Mouse (Mus musculus) liver, embryonic 11.5 days (tissue): ENCODE results near the gene Amh. TPM values are rescaled to one million over a fixed set of nuclear protein-coding genes. Genes with fewer than 3 reads are reported as not detected.

Experiments
- ATAC-seq: fragments of 200-750 bp; cut with Nextera tagmentation; replicated peaks from 2 replicates; pipeline ENCODE4 v1.8.0; 2017; ENCODE audit warnings: moderate number of reproducible peaks, mild to moderate bottlenecking, moderate TSS enrichment, moderate library complexity; ENCODE audit not compliant: low FRiP score
- DNase-seq: peaks from one replicate; pipeline ENCODE4 v3.0.0-alpha.2; 2017; ENCODE audit warnings: low spot score
- H3K27ac ChIP-seq: fragments of 300-500 bp; sonication (generic); 2 replicates; pipeline ENCODE4 v1.5.1; 2014; ENCODE audit warnings: mild to moderate bottlenecking, low read depth, low read length, control low read depth
- H3K27me3 ChIP-seq: fragments of 300-500 bp; sonication (generic); replicated peaks from 2 replicates; pipeline ENCODE4 v1.6.1; 2014; ENCODE audit warnings: low read length, mixed read lengths; ENCODE audit not compliant: control insufficient read depth, insufficient read depth
- H3K36me3 ChIP-seq: fragments of 300-500 bp; sonication (generic); 2 replicates; pipeline ENCODE4 v1.6.1; 2014; ENCODE audit warnings: mild to moderate bottlenecking, low read length, moderate library complexity, mixed read lengths; ENCODE audit not compliant: control insufficient read depth, insufficient read depth
- H3K4me1 ChIP-seq: fragments of 300-500 bp; sonication (generic); replicated peaks from 2 replicates; pipeline ENCODE4 v1.6.1; 2014; ENCODE audit warnings: low read length, mixed read lengths; ENCODE audit not compliant: control insufficient read depth, insufficient read depth
- H3K4me2 ChIP-seq: fragments of 300-500 bp; sonication (generic); 2 replicates; pipeline ENCODE4 v1.6.1; 2014; ENCODE audit warnings: mild to moderate bottlenecking, control low read depth, moderate library complexity
- H3K4me3 ChIP-seq: fragments of 300-500 bp; sonication (generic); 2 replicates; pipeline ENCODE4 v1.5.1; 2014; ENCODE audit warnings: low read depth, low read length, control low read depth
- H3K9ac ChIP-seq: fragments of 300-500 bp; sonication (generic); 2 replicates; pipeline ENCODE4 v1.6.1; 2014; ENCODE audit warnings: low read depth, low read length, control low read depth
- H3K9me3 ChIP-seq: fragments of 300-500 bp; sonication (generic); 2 replicates; pipeline ENCODE4 v1.6.1; 2016; ENCODE audit warnings: low read length, inconsistent platforms, mixed read lengths; ENCODE audit not compliant: control insufficient read depth
- WGBS: fragments of 180-500 bp; shearing (Covaris S2); extraction: QIAGEN DNeasy Blood & Tissue Kit; methylation state at CpG from one replicate; pipeline ENCODE4 v1.1.7; 2014; 5-methylcytosine and 5-hydroxymethylcytosine counted together
- polyA plus RNA-seq: library from polyadenylated mRNA; unstranded; fragments of >200 nt; fragmentation: Nextera tagmentation; extraction: Ambion mirVana; gene quantifications from 2 replicates; pipeline ENCODE4 v1.2.1, GENCODE M21; 2014

Gene Amh
- polyA plus RNA-seq, 1 experiment from 2014 or later: not detected

DNA sequence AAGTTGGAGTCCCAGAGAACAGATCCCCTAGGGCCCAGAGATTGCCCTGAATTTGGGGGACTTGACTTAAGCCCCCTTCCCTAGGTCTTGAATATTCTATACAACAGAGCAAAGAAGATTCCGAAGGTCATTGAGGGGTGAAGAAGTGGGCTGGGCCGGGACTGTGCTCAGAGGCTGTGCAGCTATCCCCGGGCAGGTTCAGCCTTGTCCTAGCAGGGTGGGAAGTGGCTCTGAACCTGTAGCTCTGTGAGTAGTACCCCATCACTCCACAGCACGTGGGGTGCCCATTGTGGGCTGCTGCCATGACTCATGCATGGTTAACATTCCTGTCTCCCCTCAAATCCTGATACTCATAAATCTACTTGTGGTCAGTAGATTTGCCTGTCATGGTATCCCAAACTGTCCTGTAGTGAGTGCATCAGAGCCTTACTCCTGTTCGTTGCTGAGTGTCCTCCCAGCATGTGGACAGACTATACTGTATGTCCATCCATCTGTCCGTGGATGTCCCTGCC, 28.6 kb upstream of the Amh start:
- Histone ChIP-seq H3K4me3 (no peak overlapping the region), H3K4me1 (peaks cover 15% of the 10 kb centered on the region), H3K9ac (no peak overlapping the region), H3K9me3 (no peaks in the 10 kb centered on the region), H3K27ac (no peak overlapping the region), H3K4me2 (no peak overlapping the region), H3K36me3 (peaks cover 62% of the 10 kb centered on the region), H3K27me3 (no peaks in the 10 kb centered on the region)
- WGBS: 85% methylated on average over 6 of the region's 6 CpGs
- ATAC-seq (no peak), DNase-seq (no peak)

DNA sequence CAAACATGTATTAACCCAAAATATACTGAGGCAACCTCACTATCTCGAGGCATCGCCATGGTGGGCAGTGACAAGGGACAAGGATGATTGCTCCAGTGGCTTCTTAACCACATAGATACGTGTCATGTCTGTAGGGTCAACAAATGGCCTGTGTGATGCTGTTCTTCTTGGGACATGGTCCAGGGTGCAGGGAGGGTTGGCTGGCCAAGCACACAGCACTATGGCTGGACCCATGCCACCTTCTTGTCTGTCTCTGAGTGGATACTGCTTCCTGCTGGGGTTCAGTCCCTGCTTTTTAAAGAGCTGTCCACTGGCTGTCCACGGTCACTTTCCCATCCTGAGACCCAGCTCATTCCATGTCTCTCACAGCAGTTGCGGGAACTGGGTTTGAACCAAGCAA, 27.9 kb upstream of the Amh start:
- Histone ChIP-seq H3K27ac (no peak overlapping the region), H3K9ac (no peak overlapping the region), H3K9me3 (no peaks in the 10 kb centered on the region), H3K4me2 (no peak overlapping the region), H3K27me3 (no peaks in the 10 kb centered on the region), H3K4me3 (no peak overlapping the region), H3K4me1 (peaks cover 15% of the 10 kb centered on the region), H3K36me3 (peaks cover 65% of the 10 kb centered on the region)
- no peak for ATAC-seq
- 87% methylated on average over 5 of the region's 5 CpGs for WGBS
- DNase-seq: no peak

- no peaks in the 10 kb centered on the region for H3K4me1 ChIP-seq
- H3K27ac ChIP-seq: no peak overlapping the region
- no peak overlapping the region for H3K4me3 ChIP-seq
- H3K27me3 ChIP-seq: no peaks in the 10 kb centered on the region
- H3K36me3 ChIP-seq: peaks cover 63% of the 10 kb centered on the region
- no peak for DNase-seq
- no peak overlapping the region for H3K4me2 ChIP-seq
- ATAC-seq: no peak
- no peak overlapping the region for H3K9ac ChIP-seq
- no peaks in the 10 kb centered on the region for H3K9me3 ChIP-seq
These were observed 25.5 kb upstream of the Amh start for GRCm38 (mm10) chr10:80779565-80779964.

DNA sequence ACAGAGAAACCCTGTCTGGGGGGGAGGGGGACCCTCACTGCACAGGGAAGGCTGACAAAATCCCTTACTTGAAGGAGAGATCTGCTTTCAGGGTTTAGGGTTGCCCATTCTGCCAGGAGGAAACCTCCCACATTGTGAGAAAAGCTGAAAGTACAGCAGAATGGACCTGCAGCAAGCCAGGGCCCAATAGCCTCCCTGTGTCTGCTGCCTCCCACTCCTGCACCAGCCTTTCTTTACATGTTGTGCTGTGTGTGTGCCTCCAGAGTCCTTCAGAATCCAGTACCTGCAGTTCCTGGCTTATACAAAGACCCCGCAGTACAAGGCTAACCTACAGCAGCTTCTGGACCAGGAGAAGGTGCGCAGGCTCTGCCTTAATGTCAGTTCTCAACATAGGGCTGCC, 20.7 kb upstream of the Amh start:
- WGBS: 100% methylated on average over 2 of the region's 2 CpGs
- no peak for ATAC-seq
- H3K9me3 ChIP-seq: no peaks in the 10 kb centered on the region
- H3K4me3 ChIP-seq: no peak overlapping the region
- H3K4me1 ChIP-seq: no peaks in the 10 kb centered on the region
- no peak for DNase-seq
- no peak overlapping the region for H3K4me2 ChIP-seq
- H3K9ac ChIP-seq: no peak overlapping the region
- no peaks in the 10 kb centered on the region for H3K27me3 ChIP-seq
- peaks cover 75% of the 10 kb centered on the region for H3K36me3 ChIP-seq
- no peak overlapping the region for H3K27ac ChIP-seq

DNA sequence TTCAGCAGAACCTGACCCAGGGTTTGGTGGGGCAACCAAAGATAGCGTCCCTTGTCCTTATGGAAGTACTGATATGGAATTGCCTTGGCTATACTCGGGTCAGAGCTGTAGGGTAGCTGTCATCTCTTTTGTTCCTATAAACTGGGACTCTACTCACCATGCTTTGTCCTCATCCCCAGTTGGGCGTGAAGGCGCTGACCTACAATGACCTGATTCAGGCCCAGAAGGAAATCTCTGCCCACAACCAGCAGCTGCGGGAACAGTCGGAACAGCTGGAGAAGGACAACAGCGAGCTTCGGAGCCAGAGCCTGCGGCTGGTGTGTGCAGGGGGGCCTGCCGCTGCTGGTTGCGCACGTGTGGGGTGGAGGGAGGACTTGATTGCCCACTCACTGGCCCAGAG, 20.2 kb upstream of the Amh start:
- no peak overlapping the region for H3K27ac ChIP-seq
- DNase-seq: no peak
- no peak for ATAC-seq
- no peak overlapping the region for H3K4me2 ChIP-seq
- H3K9me3 ChIP-seq: no peaks in the 10 kb centered on the region
- no peak overlapping the region for H3K9ac ChIP-seq
- no peak overlapping the region for H3K4me3 ChIP-seq
- 91% methylated on average over 12 of the region's 12 CpGs for WGBS
- H3K4me1 ChIP-seq: no peaks in the 10 kb centered on the region
- peaks cover 78% of the 10 kb centered on the region for H3K36me3 ChIP-seq
- no peaks in the 10 kb centered on the region for H3K27me3 ChIP-seq

DNA sequence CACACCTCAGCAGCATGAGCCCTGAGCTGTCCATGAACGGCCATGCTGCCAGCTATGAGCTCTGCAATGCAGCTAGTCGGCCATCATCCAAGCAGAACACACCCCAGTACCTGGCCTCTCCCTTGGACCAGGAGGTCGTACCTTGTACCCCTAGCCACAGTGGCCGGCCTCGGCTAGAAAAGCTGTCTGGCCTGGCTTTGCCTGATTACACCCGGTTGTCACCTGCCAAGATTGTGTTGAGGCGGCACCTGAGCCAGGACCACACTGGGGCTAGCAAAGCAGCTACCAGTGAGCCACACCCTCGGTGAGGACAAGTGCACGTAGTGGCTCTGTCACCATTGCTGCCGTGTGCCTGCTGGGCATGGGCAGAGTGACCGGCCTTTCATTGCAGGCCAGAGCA, 19.1 kb upstream of the Amh start:
- Histone ChIP-seq H3K4me1 (no peaks in the 10 kb centered on the region), H3K36me3 (peaks cover 81% of the 10 kb centered on the region), H3K27me3 (no peaks in the 10 kb centered on the region), H3K4me3 (no peak overlapping the region), H3K9me3 (no peaks in the 10 kb centered on the region), H3K27ac (no peak overlapping the region), H3K9ac (no peak overlapping the region), H3K4me2 (no peak overlapping the region)
- DNase-seq (no peak), ATAC-seq (no peak)
- 94% methylated on average over 11 of the region's 11 CpGs for WGBS

- ATAC-seq (no peak), DNase-seq (no peak)
- WGBS: 80% methylated on average over 2 of the region's 2 CpGs
- Histone ChIP-seq H3K4me1 (0 out of 2 replicates have a peak, but pooled peaks cover 3% of the 10 kb centered on the region), H3K4me3 (no peak overlapping the region), H3K4me2 (no peak overlapping the region), H3K27ac (no peak overlapping the region), H3K9ac (no peak overlapping the region), H3K27me3 (no peaks in the 10 kb centered on the region), H3K36me3 (peaks cover 86% of the 10 kb centered on the region), H3K9me3 (no peaks in the 10 kb centered on the region)
These were observed 17.5 kb upstream of the Amh start for GRCm38 (mm10) chr10:80787517-80787916.

- H3K27ac ChIP-seq: no peak overlapping the region
- no peak overlapping the region for H3K4me2 ChIP-seq
- H3K9ac ChIP-seq: 0 out of 2 replicates have a peak overlapping the region, but pooled peaks have one; percentile 14
- no peaks in the 10 kb centered on the region for H3K9me3 ChIP-seq
- no peak for ATAC-seq
- DNase-seq: no peak
- H3K27me3 ChIP-seq: no peaks in the 10 kb centered on the region
- peaks cover 77% of the 10 kb centered on the region for H3K36me3 ChIP-seq
- peaks cover 5% of the 10 kb centered on the region; the same call in 1 of the 2 replicates for H3K4me1 ChIP-seq
- WGBS: 92% methylated on average over 19 of the region's 19 CpGs
- no peak overlapping the region for H3K4me3 ChIP-seq
These were observed 14.2 kb upstream of the Amh start for GRCm38 (mm10) chr10:80790761-80791404.

DNA sequence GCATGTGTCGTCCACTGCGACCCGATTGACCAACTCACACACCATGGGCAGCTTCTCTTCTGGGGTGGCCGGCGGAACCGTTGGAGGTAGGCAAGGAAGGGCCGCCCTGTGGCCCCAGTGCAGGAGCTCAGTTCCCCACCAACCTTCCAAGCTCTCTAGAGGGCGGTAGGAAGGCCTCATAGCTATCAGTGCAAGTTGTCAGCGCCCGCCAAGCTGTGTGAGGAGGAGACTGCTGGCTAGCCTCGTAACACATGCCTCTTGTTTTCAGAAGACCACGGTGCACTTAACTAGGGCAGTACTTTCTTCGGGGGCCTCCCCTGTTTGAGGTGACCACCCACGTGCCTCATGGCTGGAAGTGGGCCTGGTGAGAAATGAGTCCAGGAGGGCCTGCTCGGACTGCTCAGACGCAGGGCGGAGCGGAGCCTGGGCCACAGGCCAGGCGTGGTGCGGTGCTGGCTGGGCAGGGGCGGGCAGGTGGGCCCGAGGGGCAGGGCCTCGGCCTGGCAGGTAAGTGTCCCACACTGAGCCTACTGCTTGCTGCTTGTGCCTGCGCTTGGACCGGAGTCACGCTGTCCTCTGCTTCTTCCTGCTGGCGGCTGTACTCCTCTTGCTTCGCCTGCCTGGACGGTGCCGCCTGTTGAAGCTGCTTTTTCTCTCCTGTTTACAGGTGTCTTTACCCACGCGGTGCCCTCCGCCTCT, 13.4 kb upstream of the Amh start:
- H3K9ac ChIP-seq: 0 out of 2 replicates have a peak overlapping the region, but pooled peaks have one; percentile 14
- no peaks in the 10 kb centered on the region for H3K9me3 ChIP-seq
- H3K27me3 ChIP-seq: no peaks in the 10 kb centered on the region
- no peak overlapping the region for H3K27ac ChIP-seq
- H3K4me3 ChIP-seq: no peak overlapping the region
- DNase-seq (no peak), ATAC-seq (0 out of 2 replicates have a peak, but pooled peaks have one; percentile 16)
- peaks cover 77% of the 10 kb centered on the region for H3K36me3 ChIP-seq
- no peak overlapping the region for H3K4me2 ChIP-seq
- WGBS: 82% methylated on average over 33 of the region's 33 CpGs
- peaks cover 12% of the 10 kb centered on the region for H3K4me1 ChIP-seq
